Mouse (Mus musculus) CH12.LX (cell line): ENCODE measurements at regions not wholly inside any gene's neighbourhood (a gene's known extent, or its start where the extent isn't known, plus 50 kb on each side); places are given as distances from the start of the nearest gene placed in this dataset.

Source experiments
- DNase-seq: peaks from one replicate; pipeline ENCODE4 v3.0.0-alpha.2; 2013; ENCODE audit errors: extremely low read depth
- H3K27ac ChIP-seq: 2 replicates; pipeline ENCODE4 v1.5.1; 2012; ENCODE audit warnings: low read depth, mild to moderate bottlenecking, control low read depth, moderate library complexity; ENCODE audit not compliant: insufficient read depth
- H3K27me3 ChIP-seq: replicated peaks from 2 replicates; pipeline ENCODE3; 2012; ENCODE audit warnings: inconsistent platforms
- H3K36me3 ChIP-seq, 2 experiments: replicated peaks in 1 of 2; 2 replicates each; pipeline versions ENCODE3 to v1.6.1; 2012; ENCODE audit warnings: inconsistent platforms in 1 of 2, low read length in 1 of 2, mild to moderate bottlenecking in 1 of 2, mixed read lengths in 1 of 2, moderate library complexity in 1 of 2; ENCODE audit not compliant: control insufficient read depth in 1 of 2, insufficient read depth in 1 of 2
- H3K4me1 ChIP-seq, 2 experiments: 2 replicates each; pipeline ENCODE4 v1.6.1; 2012; ENCODE audit warnings: inconsistent platforms in 1 of 2, moderate library complexity in 1 of 2; ENCODE audit not compliant: insufficient read depth in 2 of 2, control insufficient read depth in 1 of 2
- H3K4me2 ChIP-seq: 2 replicates; pipeline ENCODE4 v1.6.1; 2012; ENCODE audit warnings: low read depth, mild to moderate bottlenecking, control low read depth; ENCODE audit not compliant: poor library complexity, insufficient read depth, severe bottlenecking
- H3K4me3 ChIP-seq, 3 experiments: fragments of 150-350 bp in 1 of 3; sonication (generic) in 1 of 3; replicated peaks in 1 of 3; 2 replicates each; pipeline versions ENCODE3 to v1.5.1; 2011 to 2012; ENCODE audit warnings: low read depth in 2 of 3, low read length in 2 of 3, mild to moderate bottlenecking in 2 of 3, moderate library complexity in 2 of 3, control low read depth in 1 of 3, improper control_type of control experiment in 1 of 3, inconsistent platforms in 1 of 3, mixed read lengths in 1 of 3; ENCODE audit not compliant: poor library complexity in 1 of 3
- H3K79me2 ChIP-seq: replicated peaks from 2 replicates; pipeline ENCODE4 v1.6.1; 2012; ENCODE audit warnings: mild to moderate bottlenecking, moderate library complexity; ENCODE audit not compliant: control insufficient read depth, poor library complexity, insufficient read depth, severe bottlenecking; ENCODE audit errors: extremely low read depth
- H3K9ac ChIP-seq: 2 replicates; pipeline ENCODE4 v1.6.1; 2012; ENCODE audit warnings: low read depth, mild to moderate bottlenecking, control low read depth, moderate library complexity; ENCODE audit not compliant: insufficient read depth
- H3K9me3 ChIP-seq: replicated peaks from 2 replicates; pipeline ENCODE3; 2012; ENCODE audit warnings: low read length, inconsistent platforms, mixed read lengths
- CHD1 ChIP-seq: IDR thresholded peaks from 2 replicates; pipeline ENCODE4 v1.6.1; 2012; ENCODE audit warnings: low read depth, low read length, improper control_type of control experiment, inconsistent platforms
- CTCF ChIP-seq, 2 experiments: IDR thresholded peaks in 1 of 2; conservative IDR thresholded peaks in 1 of 2; 2 replicates each; pipeline ENCODE4 v1.5.1; 2011 to 2012; ENCODE audit warnings: low read depth in 2 of 2, low read length in 2 of 2, improper control_type of control experiment in 1 of 2, inconsistent platforms in 1 of 2, mild to moderate bottlenecking in 1 of 2, moderate library complexity in 1 of 2
- EP300 ChIP-seq: IDR thresholded peaks from 2 replicates; pipeline ENCODE4 v1.6.1; 2011; ENCODE audit warnings: low read length, improper control_type of control experiment
- MAX ChIP-seq: IDR thresholded peaks from 2 replicates; pipeline ENCODE4 v1.6.1; 2011; ENCODE audit warnings: low read length, improper control_type of control experiment
- MXI1 ChIP-seq: IDR thresholded peaks from 2 replicates; pipeline ENCODE4 v1.6.1; 2011; ENCODE audit warnings: mild to moderate bottlenecking, low read depth, low read length, improper control_type of control experiment
- NRF1 ChIP-seq: IDR thresholded peaks from 2 replicates; pipeline ENCODE4 v1.6.1; 2014; ENCODE audit warnings: low read depth, mild to moderate bottlenecking, inconsistent platforms, low read length, improper control_type of control experiment, moderate library complexity
- RAD21 ChIP-seq: IDR thresholded peaks from 2 replicates; pipeline ENCODE4 v1.6.1; 2011; ENCODE audit warnings: low read depth, mild to moderate bottlenecking, low read length, improper control_type of control experiment, moderate library complexity
- SIN3A ChIP-seq: IDR thresholded peaks from 2 replicates; pipeline ENCODE4 v1.6.1; 2012; ENCODE audit warnings: low read length, improper control_type of control experiment, inconsistent platforms
- USF1 ChIP-seq: IDR thresholded peaks from 2 replicates; pipeline ENCODE4 v1.6.1; 2014; ENCODE audit warnings: low read depth, mild to moderate bottlenecking, inconsistent platforms, low read length, improper control_type of control experiment
- ZC3H11A ChIP-seq: IDR thresholded peaks from 2 replicates; pipeline ENCODE4 v1.6.1; 2012; ENCODE audit warnings: low read depth, mild to moderate bottlenecking, inconsistent platforms, low read length, improper control_type of control experiment
- dilution Hi-C: fragments of 300-500 bp; cut with MboI; formaldehyde crosslinking; loops from 2 replicates; pipeline ENCODE4 v1.14.3; 2020; ENCODE audit warnings: low sequenced_read_pairs; ENCODE audit not compliant: extremely low pct_unique_long_range_greater_than_20kb, extremely low pct_ligation_motif_present
- in situ Hi-C: fragments of 300-500 bp; cut with MboI; formaldehyde crosslinking; loops from 3 replicates; pipeline ENCODE4 v1.14.3; 2019; ENCODE audit warnings: low sequenced_read_pairs, low pct_ligation_motif_present, low pct_unique_long_range_greater_than_20kb, mixed read lengths

DNA sequence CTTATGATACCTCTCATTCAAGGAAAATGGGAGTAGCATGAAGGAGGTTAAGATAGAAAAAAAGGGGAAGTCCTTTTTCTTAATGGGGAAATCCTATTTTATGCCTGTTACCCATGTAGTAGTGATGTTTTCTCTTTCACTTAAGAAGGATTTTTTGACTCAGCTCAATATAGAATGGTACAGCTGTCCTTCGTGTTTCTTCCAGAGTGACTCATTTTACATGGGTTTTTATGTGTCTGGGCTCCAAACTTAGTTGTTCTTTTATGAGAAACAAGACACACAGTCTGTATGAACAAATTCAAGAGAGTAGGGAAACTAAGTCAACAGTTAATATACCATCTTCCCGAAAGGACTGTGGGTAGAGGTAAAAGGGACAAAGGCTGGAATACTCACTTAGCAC is 367.0 kb upstream of the Kif2b start:
- in situ Hi-C loops = no loop called here
- dilution Hi-C loops = no loop called here

More for the DNA sequence above, 367.0 kb upstream of the Kif2b start:
- H3K79me2 ChIP-seq = no peaks in the 10 kb centered on the region
- H3K4me1 ChIP-seq = no peaks in the 10 kb centered on the region
- no peak for DNase-seq
- no peak overlapping the region for H3K9ac ChIP-seq
- H3K4me2 ChIP-seq = no peak overlapping the region
- H3K9me3 ChIP-seq = peaks cover 41% of the 10 kb centered on the region
- H3K4me3 ChIP-seq = no peak overlapping the region
- TF ChIP-seq SIN3A = no peak
- TF ChIP-seq CTCF (conservative IDR thresholded peaks at IDR 0.05 in 1 of 2, IDR thresholded peaks at IDR 0.05 in 1 of 2; ENCODE audit: low read depth in 2 of 2, low read length in 2 of 2) = no peak
- TF ChIP-seq ZC3H11A = no peak
- TF ChIP-seq MAX = no peak
- TF ChIP-seq CHD1 = no peak
- TF ChIP-seq NRF1 = no peak
- TF ChIP-seq USF1 = no peak
- TF ChIP-seq MXI1 = no peak
- no peak for TF ChIP-seq RAD21
- TF ChIP-seq EP300 = no peak
- H3K27ac ChIP-seq = no peak overlapping the region
- no peaks in the 10 kb centered on the region for H3K27me3 ChIP-seq
- H3K36me3 ChIP-seq = no peaks in the 10 kb centered on the region
